Mouse (Mus musculus) A20 (cell line): Measurements from ENCODE around the gene Zfp940.

Experiments
- DNase-seq: peaks from one replicate; pipeline ENCODE4 v3.0.0-alpha.2; 2011; ENCODE audit warnings: low read depth, low spot score

Gene Zfp940

DNA sequence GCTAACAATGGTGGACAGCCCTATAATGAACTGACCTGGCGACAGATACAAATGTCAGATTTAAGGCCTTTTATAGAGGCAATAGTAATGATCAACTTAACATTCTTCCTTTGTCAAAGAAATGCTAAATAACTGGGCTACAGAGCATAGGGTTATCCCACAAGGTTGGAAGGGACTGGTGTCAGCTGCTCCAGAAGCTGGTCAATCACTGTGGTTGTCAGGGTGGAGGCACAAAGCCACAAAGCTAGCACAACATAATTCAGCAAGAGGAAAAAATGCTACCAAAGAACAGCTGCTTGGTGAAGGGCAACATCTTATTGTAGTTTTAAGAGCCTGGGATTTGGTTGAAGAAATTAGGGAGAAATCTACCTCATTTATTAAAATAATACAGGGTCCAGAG, 41.2 kb downstream of the Zfp940 start:
- no peak for DNase-seq

DNA sequence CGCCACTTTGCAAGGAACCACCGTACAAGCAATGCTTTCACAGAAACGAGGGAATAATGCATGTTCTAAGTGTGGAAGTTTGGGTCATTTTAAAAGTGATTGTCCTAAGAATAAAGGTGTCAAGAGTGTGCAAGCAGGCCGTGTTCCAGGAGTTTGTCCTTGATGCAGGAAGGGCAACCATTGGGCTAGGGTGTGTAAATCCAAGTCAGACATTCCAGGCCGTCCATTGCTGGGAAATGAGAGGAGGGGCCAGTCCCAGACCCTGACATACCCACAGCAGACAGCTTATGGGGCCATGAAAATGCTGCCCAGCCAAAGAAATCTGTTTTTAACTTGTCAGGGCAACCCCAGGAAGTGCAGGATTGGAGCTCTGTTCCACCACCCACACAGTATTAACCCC, 46.4 kb downstream of the Zfp940 start:
- no peak for DNase-seq

DNA sequence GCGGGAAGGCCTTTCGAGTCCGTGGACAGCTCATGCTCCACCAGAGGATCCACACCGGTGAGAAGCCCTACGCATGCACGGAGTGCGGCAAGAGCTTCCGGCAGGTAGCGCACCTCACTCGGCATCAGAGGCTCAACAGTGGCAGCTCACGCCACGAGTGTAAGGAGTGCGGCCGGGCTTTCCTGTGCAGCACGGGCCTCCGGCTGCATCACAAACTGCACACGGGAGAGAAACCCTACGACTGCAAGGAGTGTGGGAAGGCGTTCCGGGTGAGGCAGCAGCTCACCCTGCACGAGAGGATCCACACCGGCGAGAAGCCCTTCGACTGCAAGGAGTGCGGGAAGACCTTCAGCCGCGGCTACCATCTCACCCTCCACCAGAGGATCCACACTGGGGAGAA, 60.6 kb downstream of the Zfp940 start:
- no peak for DNase-seq

DNA sequence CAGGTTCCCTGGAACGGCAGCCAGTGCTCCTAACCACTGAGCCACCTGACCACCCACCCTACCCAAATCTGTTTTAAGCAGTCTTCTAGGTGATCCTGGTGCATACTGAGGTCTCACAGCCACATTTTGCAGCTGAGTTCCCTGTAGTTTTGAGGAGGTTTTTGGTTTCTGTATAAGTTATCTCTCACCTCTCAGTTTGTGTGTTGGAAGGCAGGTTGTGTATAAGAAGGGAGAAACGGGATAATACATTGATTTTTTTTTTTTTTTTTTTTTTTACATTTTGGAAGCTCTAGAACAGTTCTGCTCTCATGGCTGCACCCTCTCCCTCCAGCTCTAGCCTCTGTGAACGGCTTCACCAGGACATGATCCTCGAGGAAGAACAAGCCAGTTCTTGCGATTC, 67.6 kb downstream of the Zfp940 start:
- no peak for DNase-seq

DNA sequence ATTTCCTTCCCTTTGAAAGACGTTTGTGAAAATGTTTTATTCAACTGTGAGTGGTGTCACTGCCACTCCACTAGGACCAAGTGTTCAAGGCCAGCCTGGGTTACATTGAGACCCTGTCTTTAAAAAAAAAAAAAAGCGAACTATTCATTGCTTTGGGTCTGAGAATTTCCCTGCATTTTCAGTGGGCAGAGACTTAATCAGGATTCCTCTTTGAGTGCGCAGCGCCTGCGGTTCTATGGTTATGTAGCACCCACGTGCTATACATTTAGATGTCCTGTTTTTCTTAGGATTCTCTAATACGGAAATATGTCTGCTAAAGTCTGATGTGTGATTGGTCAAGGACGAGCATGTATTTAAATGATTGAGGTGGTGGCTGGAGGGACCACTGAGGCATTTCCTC, 68.4 kb downstream of the Zfp940 start:
- DNase-seq, result no peak

DNA sequence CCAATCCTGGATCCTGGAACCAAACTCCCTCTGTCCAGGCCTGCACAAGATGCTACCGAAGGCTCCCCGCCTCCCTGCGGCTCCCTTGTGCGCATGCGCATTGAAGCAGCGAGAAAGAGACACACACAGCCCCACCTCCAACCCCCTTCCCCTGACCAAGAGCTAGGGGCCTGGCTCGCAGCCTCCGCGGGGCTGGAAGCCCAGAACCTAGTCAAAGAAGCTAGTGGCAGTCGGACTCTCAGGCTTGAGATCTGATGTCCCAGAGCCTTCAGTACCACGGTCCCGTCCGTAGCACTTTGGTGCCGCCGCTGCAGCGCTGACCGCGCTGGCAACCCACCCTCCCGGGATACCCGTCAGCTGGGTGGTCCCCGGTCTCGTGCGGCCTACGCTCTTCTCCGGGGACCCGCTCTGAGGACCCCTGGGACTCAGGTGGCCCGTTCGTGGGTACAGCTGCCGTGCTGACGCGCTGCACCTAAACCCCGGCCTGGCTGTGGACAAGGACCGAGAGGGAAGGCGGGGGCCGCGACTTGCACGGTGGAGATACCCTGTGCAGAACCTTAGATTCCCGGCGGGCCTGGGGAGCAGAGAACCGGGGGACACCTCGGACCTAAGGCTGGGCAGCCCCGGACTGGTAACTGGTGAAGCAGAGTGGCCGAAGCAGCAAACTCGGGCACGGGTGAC, 69.5 kb downstream of the Zfp940 start, which contains the start of gene Zfp30:
Zfp30 (plus strand) TSS at position 128 of the 681 bp plus-strand sequence.
- DNase-seq, result peak; percentile 90
